Mouse (Mus musculus) embryo, embryonic 11.5 days (tissue): ENCODE data around the gene Myocd.
A peak's percentile ranks its signal among the peaks of the same experiment; 100 is the strongest.

ENCODE experiments used
- DNase-seq: peaks from one replicate; pipeline ENCODE4 v3.0.0-alpha.2; 2012; ENCODE audit warnings: low read depth, low spot score

Gene Myocd

GRCm38 (mm10) chr11:65269851-65270473 is at the start of gene Myocd:
Gene Myocd (minus strand): TSS chr11:65269989.
- DNase-seq: peak; percentile 43

GRCm38 (mm10) chr11:65303824-65304223 is 34.0 kb upstream of the Myocd start:
- no peak for DNase-seq

- DNase-seq: no peak
These were observed 24.5 kb upstream of the Myocd start for GRCm38 (mm10) chr11:65294128-65294833.

GRCm38 (mm10) chr11:65292994-65293393 is 23.2 kb upstream of the Myocd start:
- no peak for DNase-seq

- DNase-seq: no peak
These were observed 17.9 kb upstream of the Myocd start for GRCm38 (mm10) chr11:65287706-65288105.

GRCm38 (mm10) chr11:65286211-65286610 is 16.4 kb upstream of the Myocd start:
- no peak for DNase-seq

- DNase-seq: no peak
These were observed 5.7 kb upstream of the Myocd start for GRCm38 (mm10) chr11:65275441-65275840.

- no peak for DNase-seq
These were observed 1.2 kb upstream of the Myocd start for GRCm38 (mm10) chr11:65271000-65271399.

GRCm38 (mm10) chr11:65268310-65268709 is 1.5 kb downstream of the Myocd start:
- DNase-seq: no peak

GRCm38 (mm10) chr11:65263466-65263865 is 6.3 kb downstream of the Myocd start:
- no peak for DNase-seq

GRCm38 (mm10) chr11:65258997-65259396 is 10.8 kb downstream of the Myocd start:
- DNase-seq: no peak

- DNase-seq: no peak
These were observed 13.6 kb downstream of the Myocd start for GRCm38 (mm10) chr11:65256143-65256542.

GRCm38 (mm10) chr11:65255564-65255963 is 14.2 kb downstream of the Myocd start:
- DNase-seq: no peak

GRCm38 (mm10) chr11:65250366-65250765 is 19.4 kb downstream of the Myocd start:
- no peak for DNase-seq

GRCm38 (mm10) chr11:65246301-65247054 is 23.3 kb downstream of the Myocd start:
- DNase-seq: no peak

- DNase-seq: no peak
These were observed 26.2 kb downstream of the Myocd start for GRCm38 (mm10) chr11:65243593-65243992.

- DNase-seq: no peak
These were observed 29.3 kb downstream of the Myocd start for GRCm38 (mm10) chr11:65240521-65240920.

GRCm38 (mm10) chr11:65237896-65238295 is 31.9 kb downstream of the Myocd start:
- DNase-seq: no peak

- no peak for DNase-seq
These were observed 32.9 kb downstream of the Myocd start for GRCm38 (mm10) chr11:65236907-65237306.

GRCm38 (mm10) chr11:65235374-65235773 is 34.4 kb downstream of the Myocd start:
- no peak for DNase-seq

- no peak for DNase-seq
These were observed 38.0 kb downstream of the Myocd start for GRCm38 (mm10) chr11:65231771-65232170.

- no peak for DNase-seq
These were observed 43.0 kb downstream of the Myocd start for GRCm38 (mm10) chr11:65226766-65227165.
